Mouse (Mus musculus) cerebellum, postnatal 10 days (tissue): ENCODE results near the gene Itga5.

Experiments used
- DNase-seq, 2 experiments: peaks; one replicate each; pipeline ENCODE4 v3.0.0; 2021; ENCODE audit warnings: mixed read lengths in 2 of 2

The Itga5 gene

GRCm38 (mm10) chr15:103364761-103365160, 1.8 kb downstream of the Itga5 start:
- no peak for DNase-seq

DNA sequence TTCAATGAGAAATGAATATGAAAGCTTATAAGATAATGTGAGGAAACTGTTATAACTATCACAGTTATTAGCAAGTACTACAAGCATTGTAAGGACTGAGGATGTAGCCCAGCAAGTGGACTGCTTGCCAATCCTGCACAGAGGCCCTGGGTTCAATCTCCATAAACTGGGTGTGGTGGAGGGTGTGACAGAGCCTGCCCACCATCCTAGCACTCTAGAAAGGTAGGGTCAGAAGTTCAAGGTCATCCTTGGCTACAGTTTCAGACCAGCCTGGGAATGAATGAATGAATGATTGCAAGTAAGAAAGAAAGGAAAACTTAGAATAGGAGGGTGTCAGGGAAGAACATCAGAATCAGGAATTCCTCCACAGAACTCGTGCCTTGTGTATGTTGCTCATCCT, 2.8 kb downstream of the Itga5 start:
- DNase-seq, result no peak

- DNase-seq, result no peak
These were observed 3.6 kb downstream of the Itga5 start for GRCm38 (mm10) chr15:103362950-103363349.

- no peak for DNase-seq
These were observed 4.2 kb downstream of the Itga5 start for GRCm38 (mm10) chr15:103362333-103362732.

- no peak for DNase-seq
These were observed 5.3 kb downstream of the Itga5 start for GRCm38 (mm10) chr15:103361269-103361668.

- DNase-seq, result peak; percentile 95 to 97
These were observed 6.5 kb downstream of the Itga5 start for GRCm38 (mm10) chr15:103359869-103360602.

- DNase-seq, result peak in 1 of 2 experiments; percentile 46
These were observed 7.4 kb downstream of the Itga5 start for GRCm38 (mm10) chr15:103359122-103359510.

- DNase-seq, result peak in 1 of 2 experiments; percentile 30
These were observed 8.1 kb downstream of the Itga5 start for GRCm38 (mm10) chr15:103358278-103359121.

- peak in 1 of 2 experiments; percentile 29 for DNase-seq
These were observed 8.7 kb downstream of the Itga5 start for GRCm38 (mm10) chr15:103357817-103358216.

DNA sequence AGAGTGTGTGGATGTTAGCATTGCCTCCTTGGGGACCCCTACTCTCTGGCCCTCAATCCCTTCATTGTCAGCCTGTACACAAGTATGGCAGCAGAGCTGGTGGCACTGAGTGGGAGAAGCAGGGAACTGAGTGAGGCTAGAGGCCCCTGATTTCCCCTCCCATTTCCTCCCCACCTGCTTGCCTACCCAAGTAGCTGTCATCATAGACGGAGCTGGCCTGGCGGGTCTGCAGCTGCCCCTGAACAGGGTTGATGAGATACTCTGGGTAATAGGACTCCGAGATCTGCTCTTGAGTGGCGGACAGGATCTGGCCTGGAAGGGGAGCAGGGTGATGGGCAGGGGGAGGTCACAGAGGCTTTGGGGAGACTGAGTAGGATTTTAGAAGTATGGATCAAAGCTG, 10.4 kb downstream of the Itga5 start:
- DNase-seq, result no peak

GRCm38 (mm10) chr15:103355420-103355819, 11.1 kb downstream of the Itga5 start:
- no peak for DNase-seq

DNA sequence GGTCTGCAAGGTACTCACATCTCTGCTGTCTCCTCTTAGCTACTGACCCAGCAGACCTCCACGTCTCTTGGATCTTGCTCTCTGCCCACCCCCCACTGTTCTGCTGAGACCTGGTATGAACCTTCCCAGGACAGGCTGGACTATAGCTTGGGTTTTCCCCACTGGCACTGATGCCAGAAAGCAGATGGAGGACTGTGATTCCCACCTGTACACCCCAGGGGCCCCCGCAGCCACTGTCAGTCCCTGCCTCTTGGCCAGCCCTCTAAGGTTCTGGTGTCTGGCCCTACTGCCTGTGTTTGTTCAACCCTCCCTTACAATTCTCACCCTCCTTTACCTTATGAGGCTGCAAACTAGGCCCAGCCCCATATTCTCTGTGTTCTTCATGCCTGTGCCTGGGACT, 11.9 kb downstream of the Itga5 start:
- peak; percentile 78 to 86 for DNase-seq

DNA sequence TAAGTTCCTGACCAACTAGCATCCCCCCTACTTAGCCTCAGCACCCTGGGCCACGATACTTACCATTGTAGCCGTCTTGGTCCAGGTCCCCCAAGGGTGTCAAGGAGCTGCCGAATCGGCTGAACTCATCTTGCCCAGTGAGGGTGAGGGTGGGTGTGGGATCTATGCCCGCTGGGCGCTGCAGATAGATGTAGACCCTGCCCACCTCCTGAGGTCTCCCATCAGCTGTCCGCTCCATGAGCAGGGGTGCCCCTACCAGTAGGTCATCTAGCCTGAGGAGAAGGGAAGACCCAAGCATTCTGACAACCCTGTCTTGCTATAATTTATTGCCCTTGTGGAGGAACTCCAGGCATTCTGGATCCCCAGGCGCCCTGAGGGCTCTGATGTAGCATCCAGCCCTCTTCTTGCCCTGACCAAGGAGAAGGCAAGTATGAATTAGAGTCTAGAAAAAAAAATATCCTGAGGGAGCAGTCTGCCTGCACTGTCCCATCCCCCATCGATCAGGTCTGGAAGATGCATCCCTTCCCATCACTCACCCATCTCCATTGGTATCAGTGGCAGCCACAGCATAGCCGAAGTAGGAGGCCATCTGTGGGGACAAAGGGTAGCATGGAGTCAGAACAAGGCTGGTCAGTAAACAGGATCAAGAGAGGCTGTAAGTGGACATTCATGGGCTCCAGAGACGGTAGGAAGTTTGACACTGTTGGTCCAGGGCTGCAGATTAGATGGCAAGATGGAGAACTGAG, 12.9 kb downstream of the Itga5 start:
- DNase-seq, result no peak

DNA sequence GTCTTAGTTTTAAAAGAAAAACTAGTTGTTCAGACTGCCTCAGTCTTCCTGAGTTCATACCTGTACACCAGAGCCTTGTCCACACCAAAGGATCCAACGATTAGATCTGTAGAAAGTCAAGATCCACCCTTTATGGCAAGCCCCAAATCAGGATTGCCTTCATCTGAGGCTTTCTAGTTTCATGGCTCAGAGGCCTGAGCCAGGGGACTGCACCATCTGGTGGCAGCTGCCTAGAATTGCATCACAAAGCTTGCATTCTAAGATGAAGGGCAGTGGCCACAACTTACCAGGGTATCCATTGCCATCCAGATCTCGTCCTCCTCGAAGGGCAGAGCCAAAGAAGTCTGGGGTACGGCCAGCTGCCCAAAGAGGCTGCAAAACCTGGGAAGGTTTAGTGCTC, 13.7 kb downstream of the Itga5 start:
- DNase-seq, result peak; percentile 83

- DNase-seq, result peak; percentile 86 to 87
These were observed 19.3 kb downstream of the Itga5 start for GRCm38 (mm10) chr15:103347275-103347684.

- DNase-seq, result no peak
These were observed 20.8 kb downstream of the Itga5 start for GRCm38 (mm10) chr15:103345789-103346188.

GRCm38 (mm10) chr15:103343556-103343955, 23.0 kb downstream of the Itga5 start:
- no peak for DNase-seq

DNA sequence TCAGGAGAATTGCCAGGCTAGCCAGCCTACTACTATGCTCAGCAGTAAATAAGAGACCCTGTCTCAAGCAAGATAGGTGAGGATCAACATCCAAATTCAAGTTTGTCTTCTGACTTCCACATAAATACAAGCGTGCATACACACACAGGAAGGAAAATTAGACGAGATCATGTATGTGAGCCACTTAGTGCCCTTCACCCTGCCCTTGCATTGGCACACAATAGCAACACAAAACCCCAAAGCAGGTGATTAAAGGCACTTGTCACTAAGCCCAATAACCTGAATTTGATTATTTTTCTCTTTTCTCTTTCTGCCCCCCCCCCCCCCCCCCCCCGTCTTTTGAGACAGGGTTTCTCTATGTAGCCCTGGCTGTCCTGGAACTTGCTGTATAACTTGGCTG, 23.6 kb downstream of the Itga5 start:
- DNase-seq, result no peak

DNA sequence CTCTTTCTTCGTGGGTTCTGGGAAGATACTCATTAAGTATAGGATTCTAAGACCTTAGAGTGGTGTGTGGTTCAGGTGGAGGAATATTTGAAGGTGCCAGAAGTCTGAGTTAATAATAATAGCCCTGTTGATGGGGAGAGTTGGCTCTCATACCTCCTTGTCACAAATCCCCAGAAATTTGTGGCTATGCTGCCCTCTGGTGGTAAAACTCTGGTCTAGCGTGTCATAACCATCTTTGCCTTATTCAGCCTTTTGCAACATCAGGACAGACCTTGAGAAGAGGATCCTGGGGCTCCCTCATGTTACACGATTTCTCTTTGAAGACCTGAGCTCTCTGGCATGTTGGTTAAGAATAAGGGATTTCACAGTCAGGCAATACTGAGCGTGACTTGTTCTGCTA, 24.1 kb downstream of the Itga5 start:
- DNase-seq, result peak; percentile 86 to 94

DNA sequence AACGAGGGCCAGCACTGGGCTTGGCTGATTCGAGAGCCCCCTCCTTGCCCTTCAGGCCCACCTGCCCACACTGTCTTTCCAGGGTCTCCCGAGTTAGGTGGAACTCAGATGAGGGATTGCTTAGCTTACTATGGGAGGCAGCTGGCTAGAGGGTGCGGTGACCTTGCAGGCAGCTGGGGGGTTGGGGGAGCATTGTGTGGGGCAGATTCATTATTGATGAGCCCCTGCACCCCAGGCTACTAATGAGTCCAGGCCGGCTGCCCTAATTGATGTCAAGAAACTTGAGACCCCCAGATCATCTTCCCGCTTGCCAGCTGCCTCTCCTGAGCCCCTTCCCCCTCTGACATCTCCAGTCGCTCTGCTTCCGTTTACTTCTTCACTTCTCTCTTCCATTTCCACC, 25.0 kb downstream of the Itga5 start:
- peak in 1 of 2 experiments; percentile 12 for DNase-seq

DNA sequence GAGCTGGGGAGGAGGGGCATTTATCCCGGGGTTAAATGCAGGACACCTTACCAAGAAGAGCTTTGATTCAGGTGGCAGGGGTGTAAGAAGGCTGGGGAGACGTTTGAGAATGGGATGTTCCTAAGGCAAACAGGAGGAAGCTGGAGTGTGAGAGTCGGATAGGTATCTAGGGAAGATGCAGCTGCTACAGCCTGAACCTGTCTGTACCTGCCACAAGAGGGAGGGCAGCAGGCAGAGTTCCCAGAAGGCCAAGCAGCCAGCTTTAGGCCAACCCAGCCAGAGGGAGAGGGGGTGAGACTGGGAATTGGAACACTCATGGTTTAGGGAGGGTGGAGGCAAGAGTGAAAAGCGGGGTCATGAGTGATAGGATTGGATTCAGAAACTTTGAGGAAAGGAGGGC, 25.8 kb downstream of the Itga5 start:
- peak in 1 of 2 experiments; percentile 40 for DNase-seq

- peak; percentile 58 to 65 for DNase-seq
These were observed 26.6 kb downstream of the Itga5 start, which contains the start of gene Zfp385a for GRCm38 (mm10) chr15:103339961-103340337. Gene Zfp385a, minus strand, starts transcription at chr15:103340093.
